Mouse (Mus musculus): ENCODE data around the gene Ggcx.

Ggcx gene

GRCm38 (mm10) chr6:72414076-72414756 lies at the start of gene Ggcx:
Gene Ggcx (plus strand): TSS chr6:72414308.
- peak; percentile 74 for DNase-seq (ENCODE audit: low spot score)

DNA sequence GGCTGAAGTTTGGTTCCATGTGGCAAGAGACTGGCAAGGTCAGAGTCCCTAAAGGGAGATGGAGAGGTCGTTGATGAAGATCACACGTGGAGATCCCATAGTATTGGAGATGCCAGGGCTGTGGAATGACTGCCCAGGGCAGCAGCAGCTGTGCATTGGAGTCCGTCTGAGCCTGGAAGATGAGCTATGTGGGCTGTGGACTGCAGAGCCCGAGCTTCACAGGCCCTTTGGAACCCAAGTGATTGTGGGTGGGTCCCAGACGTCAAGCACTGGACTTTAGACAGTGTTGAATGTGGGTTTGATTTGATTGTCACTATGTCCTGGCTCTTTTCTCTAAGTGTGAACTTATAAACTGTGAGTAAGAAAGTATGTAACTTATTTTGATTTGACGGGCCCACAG lies 49.1 kb upstream of the Ggcx start:
- DNase-seq (ENCODE audit: low spot score) = no peak

DNA sequence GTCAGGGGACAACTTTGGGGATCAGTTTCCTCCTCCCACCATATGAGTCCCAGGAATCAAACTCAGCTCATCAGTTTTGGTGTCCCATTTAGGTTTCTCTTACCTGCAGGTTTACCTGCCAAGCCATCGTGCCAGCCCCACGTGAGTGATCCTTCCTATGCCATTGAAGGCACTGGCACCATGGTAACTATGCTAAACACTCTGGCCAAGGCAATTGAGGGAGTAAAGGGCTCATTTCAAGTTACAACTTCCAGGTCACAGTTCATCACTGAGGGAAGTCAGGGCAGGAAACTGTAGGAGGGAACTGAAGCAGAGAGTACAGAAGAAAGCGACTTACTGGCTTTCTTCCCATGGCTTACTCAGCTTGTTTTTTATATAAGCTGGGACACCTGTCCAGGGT lies 47.8 kb upstream of the Ggcx start:
- no peak for DNase-seq (ENCODE audit: low spot score)

DNA sequence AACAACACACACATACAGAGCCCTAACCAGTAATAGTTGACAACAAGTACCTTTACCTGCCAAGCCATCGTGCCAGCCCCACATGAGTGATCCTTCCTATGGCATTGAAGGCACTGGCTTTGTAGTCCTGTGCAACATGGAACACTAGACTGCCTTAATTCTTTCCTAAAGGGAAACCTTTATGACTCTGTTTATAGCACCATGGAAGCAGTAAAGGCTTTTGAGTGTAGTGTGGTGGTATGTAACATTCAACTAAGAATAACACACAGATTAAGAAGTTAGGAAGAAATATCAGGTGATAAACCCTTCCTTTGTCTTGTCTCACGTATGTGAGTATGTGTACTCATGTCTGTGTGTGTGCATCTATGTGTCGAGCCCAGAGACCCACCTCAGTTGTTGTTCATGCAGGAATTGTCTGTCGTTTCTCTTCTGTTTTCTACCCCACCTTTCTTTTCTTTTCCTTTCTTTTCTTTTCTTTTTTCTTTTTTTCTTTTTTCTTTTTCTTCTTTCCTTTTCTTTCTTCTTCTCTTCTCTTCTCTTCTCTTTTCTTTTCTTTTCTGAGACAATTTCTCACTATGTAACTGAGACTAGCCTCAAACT lies 47.2 kb upstream of the Ggcx start, which contains the start of gene Rnf181:
Gene Rnf181, minus strand, starts transcription at position 113 of the 600 bp plus-strand sequence.
- DNase-seq (ENCODE audit: low spot score) = no peak

- DNase-seq (ENCODE audit: low spot score) = no peak
Observed at GRCm38 (mm10) chr6:72367460-72367974, 46.6 kb upstream of the Ggcx start.

GRCm38 (mm10) chr6:72369557-72369956 lies 44.6 kb upstream of the Ggcx start:
- DNase-seq (ENCODE audit: low spot score) = no peak

DNA sequence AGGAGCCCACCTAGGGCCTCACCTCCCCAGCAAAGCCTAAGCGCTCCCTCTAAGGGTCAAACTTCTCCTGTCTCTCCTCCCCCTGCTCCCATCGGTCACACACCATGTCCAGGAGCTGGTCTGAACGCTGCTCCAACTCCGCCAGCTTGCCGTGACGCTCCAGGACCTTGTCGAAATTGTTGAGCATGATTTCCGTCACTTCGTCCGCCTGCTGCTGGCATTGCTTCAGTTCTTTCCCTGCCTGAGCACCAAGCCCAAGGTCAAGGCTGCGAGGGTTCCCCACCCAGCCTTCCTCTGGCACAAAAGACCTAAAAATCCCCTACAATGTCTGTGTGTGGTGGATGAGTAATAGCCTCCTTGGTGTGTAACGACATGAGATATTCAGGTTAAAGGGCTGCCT lies 44.0 kb upstream of the Ggcx start:
- DNase-seq (ENCODE audit: low spot score) = no peak

GRCm38 (mm10) chr6:72371147-72371546 lies 43.0 kb upstream of the Ggcx start:
- DNase-seq (ENCODE audit: low spot score) = no peak

- no peak for DNase-seq (ENCODE audit: low spot score)
Observed at GRCm38 (mm10) chr6:72371571-72371970, 42.5 kb upstream of the Ggcx start.

- no peak for DNase-seq (ENCODE audit: low spot score)
Observed at GRCm38 (mm10) chr6:72373184-72373583, 40.9 kb upstream of the Ggcx start.

GRCm38 (mm10) chr6:72374206-72374605 lies 39.9 kb upstream of the Ggcx start:
- no peak for DNase-seq (ENCODE audit: low spot score)

DNA sequence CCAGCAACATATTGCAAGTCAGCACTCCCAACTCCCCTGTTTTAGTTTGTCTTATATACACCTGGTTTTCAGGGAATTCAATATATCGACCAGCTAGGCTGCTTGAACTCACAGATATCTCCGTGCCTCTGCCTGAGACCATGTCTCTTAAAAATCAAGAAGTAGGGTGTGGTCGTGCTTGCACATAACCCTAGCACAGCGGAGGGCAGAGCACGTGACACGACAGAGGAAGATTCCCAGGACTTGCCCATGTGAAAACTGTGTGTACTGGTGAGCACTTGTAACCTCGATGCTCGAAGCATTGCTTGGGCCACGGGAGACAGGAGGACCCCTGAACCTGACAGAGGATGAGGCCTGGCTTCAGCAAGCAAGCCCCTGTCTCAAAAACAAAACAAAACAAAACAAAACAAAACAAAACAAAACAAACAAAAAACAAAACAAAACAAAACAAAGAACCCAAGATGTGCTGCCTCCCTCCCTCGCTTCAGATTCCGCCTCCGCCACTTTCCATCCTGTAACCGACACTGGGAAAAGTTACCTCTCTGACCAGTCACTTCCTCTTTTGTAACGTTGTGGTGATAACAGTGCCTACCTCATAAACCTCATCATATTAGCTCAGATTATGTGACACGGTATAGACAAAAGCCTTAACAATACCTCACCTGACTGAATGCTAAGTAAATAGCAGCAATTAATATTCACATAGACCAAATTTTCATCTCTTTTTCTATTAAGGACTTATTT lies 39.1 kb upstream of the Ggcx start:
- DNase-seq (ENCODE audit: low spot score) = no peak

- no peak for DNase-seq (ENCODE audit: low spot score)
Observed at GRCm38 (mm10) chr6:72378510-72379234, 35.4 kb upstream of the Ggcx start.

GRCm38 (mm10) chr6:72379377-72380130 lies 34.6 kb upstream of the Ggcx start:
- no peak for DNase-seq (ENCODE audit: low spot score)

- DNase-seq (ENCODE audit: low spot score) = no peak
Observed at GRCm38 (mm10) chr6:72380131-72380770, 33.9 kb upstream of the Ggcx start, which contains the start of gene Vamp5. Gene Vamp5 (minus strand): TSS chr6:72380468.

DNA sequence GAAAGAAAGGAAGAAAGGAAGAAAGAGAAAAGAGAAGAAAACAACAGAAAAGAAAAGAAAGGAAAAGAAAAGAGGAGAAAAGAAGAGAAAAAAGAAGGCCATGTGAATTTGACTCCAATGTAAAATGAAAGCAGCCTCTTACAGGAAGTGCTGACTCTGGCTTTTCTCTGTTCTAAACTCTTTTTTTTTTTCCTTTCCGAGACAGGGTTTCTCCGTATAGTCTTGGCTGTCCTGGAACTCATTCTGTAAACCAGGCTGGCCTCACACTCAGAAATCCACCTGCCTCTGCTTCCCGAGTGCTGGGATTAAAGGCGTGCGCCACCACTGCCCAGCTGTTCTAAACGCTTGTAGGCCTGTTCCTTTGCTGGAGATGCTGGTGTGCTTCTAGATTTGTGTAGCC lies 31.6 kb upstream of the Ggcx start:
- DNase-seq (ENCODE audit: low spot score) = no peak

- no peak for DNase-seq (ENCODE audit: low spot score)
Observed at GRCm38 (mm10) chr6:72383142-72383820, 30.8 kb upstream of the Ggcx start.

DNA sequence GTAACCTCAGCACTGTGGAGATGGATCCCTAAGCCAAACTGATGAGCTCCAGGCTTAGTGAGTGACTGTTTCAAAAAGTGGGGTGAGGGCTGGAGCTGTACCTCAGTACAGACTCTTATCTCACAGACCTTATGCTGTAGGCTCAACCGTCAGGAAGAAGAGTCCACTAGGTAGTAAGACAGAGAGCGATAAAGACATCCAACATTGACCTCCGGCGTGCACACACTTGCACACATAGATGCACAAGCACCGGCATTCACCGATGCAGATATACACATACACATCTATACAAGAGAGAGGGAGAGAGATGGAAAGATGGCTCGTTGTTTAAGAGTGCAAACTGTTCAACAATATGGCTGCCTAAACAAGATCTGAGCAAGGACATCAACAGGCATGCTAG lies 30.2 kb upstream of the Ggcx start:
- no peak for DNase-seq (ENCODE audit: low spot score)

DNA sequence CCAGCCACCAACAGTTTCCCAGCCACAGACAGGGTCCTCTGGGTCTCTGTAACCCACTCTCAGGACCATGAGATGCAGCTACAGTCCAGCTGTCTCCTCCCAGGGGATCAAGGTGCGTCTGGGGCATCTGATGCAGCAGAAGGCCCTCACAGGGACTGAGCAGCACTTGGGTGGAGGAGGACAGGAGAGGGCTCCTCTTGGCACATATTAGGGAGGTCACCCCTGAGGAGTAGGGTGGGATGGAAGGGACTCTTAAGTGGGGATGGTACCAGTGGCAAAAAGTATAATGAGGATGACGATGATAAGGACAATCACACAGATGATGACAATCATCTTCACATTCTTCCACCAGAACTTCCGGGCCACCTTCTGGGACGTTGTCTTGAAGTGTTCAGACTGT lies 28.9 kb upstream of the Ggcx start:
- no peak for DNase-seq (ENCODE audit: low spot score)

DNA sequence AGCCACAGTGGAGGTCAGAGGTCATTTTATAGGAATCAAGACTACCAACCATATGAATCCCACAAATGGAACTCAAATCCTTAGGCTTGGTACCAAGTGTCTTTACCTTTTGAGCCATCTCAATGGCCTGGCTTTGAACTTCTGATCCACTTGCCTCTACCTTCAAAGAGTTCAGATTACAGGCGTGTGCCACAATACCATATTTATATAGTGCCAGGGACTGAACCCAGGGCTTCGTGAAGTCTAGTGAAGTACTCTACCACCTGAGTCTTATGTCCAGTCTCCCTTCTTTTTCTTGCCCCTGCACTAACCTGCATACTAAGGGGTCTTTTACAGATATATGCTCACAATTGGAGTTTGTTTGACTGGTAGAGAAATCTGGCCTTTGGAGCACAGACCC lies 27.5 kb upstream of the Ggcx start:
- no peak for DNase-seq (ENCODE audit: low spot score)

Measured in layer of hippocampus, adult 9-10 months (tissue).